Mouse (Mus musculus) lung, postnatal 0 days (tissue): ENCODE measurements around the gene Shb.

ENCODE experiments used
- CTCF ChIP-seq: IDR thresholded peaks from 2 replicates; pipeline ENCODE4 v1.5.1; 2016; ENCODE audit warnings: antibody characterized with exemption, mild to moderate bottlenecking
- EP300 ChIP-seq: IDR thresholded peaks from 2 replicates; pipeline ENCODE4 v1.6.1; 2016; ENCODE audit warnings: antibody characterized with exemption, mild to moderate bottlenecking, control low read depth

DNA sequence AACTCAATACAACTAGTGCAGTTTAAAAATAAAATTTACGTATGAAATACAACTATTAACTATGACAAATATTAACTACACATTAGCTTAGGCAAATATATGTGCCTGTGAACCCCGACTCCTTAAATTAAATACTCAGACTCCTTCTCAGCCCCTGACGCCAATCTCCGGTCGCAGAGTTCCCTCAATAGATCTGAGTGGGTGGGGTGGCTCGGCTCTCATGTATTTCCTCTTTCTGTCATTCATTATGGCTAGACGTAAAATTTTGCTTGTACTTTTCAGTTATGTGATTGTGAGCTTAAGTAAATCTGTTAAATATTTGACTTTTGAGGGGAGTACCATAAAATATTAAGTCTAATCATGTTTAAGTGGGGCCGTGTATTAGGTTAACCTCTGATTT, 139.3 kb downstream of the Shb start:
- TF ChIP-seq EP300 = no peak; the same call in 1 of the 2 replicates
- no peak for TF ChIP-seq CTCF
